Mouse (Mus musculus) hindbrain, postnatal 0 days (tissue): ENCODE measurements around the gene Tlr7. TPM values are rescaled to one million over a fixed set of nuclear protein-coding genes. Genes with fewer than 3 reads are reported as not detected.
"Not testable (repeated sequence)": the region's sequence is repeated elsewhere in the genome, so short reads cannot be mapped to it uniquely, and the experiment has no call there.

Experiments used
- ATAC-seq: fragments of 200-750 bp; cut with Nextera tagmentation; 2 replicates; pipeline ENCODE4 v1.8.0; 2017; ENCODE audit warnings: mild to moderate bottlenecking, moderate TSS enrichment, moderate library complexity
- DNase-seq: peaks from one replicate; pipeline ENCODE4 v3.0.0-alpha.2; 2015; ENCODE audit warnings: low spot score
- H3K27ac ChIP-seq: fragments of 300-500 bp; sonication (generic); 2 replicates; pipeline ENCODE4 v1.5.1; 2014; ENCODE audit warnings: mild to moderate bottlenecking
- H3K27me3 ChIP-seq: fragments of 300-500 bp; sonication (generic); 2 replicates; pipeline ENCODE4 v1.6.1; 2014; ENCODE audit warnings: low read length, mixed read lengths; ENCODE audit not compliant: insufficient read depth
- H3K36me3 ChIP-seq: fragments of 300-500 bp; sonication (generic); 2 replicates; pipeline ENCODE4 v1.6.1; 2014; ENCODE audit warnings: low read length, mixed read lengths; ENCODE audit not compliant: insufficient read depth
- H3K4me1 ChIP-seq: fragments of 300-500 bp; sonication (generic); 2 replicates; pipeline ENCODE4 v1.6.1; 2014; ENCODE audit warnings: antibody characterized with exemption, low read length, mixed read lengths; ENCODE audit not compliant: insufficient read depth
- H3K4me2 ChIP-seq: fragments of 300-500 bp; sonication (generic); 2 replicates; pipeline ENCODE4 v1.6.1; 2014; ENCODE audit warnings: low read depth, mild to moderate bottlenecking, low read length, moderate library complexity, mixed read lengths
- H3K4me3 ChIP-seq: fragments of 300-500 bp; sonication (generic); 2 replicates; pipeline ENCODE4 v1.5.1; 2014; ENCODE audit warnings: low read length
- H3K9ac ChIP-seq: fragments of 300-500 bp; sonication (generic); replicated peaks from 2 replicates; pipeline ENCODE4 v1.6.1; 2014; ENCODE audit warnings: mild to moderate bottlenecking, low read length, moderate library complexity, mixed read lengths
- H3K9me3 ChIP-seq: fragments of 300-500 bp; sonication (generic); 2 replicates; pipeline ENCODE4 v1.6.1; 2016; ENCODE audit warnings: low read length, mixed read lengths
- CTCF ChIP-seq: IDR thresholded peaks from 2 replicates; pipeline ENCODE4 v1.5.1; 2016; ENCODE audit warnings: antibody characterized with exemption, control low read depth, low read depth
- WGBS: fragments of 180-500 bp; shearing (Covaris S2); extraction: QIAGEN DNeasy Blood & Tissue Kit; methylation state at CpG from one replicate; pipeline ENCODE4 v1.1.7; 2014; 5-methylcytosine and 5-hydroxymethylcytosine counted together
- polyA plus RNA-seq: library from polyadenylated mRNA; unstranded; fragments of >200 nt; fragmentation: Nextera tagmentation; extraction: Ambion mirVana; gene quantifications from 2 replicates; pipeline ENCODE4 v1.2.1, GENCODE M21; 2015
- total RNA-seq: library from RNA; depleted of rRNA; stranded (reverse); fragments of >200 nt; gene quantifications from 2 replicates; pipeline ENCODE4 v1.2.3, GENCODE M21; 2014; rRNA removed

Gene Tlr7
- total RNA-seq (1.2 and 2.1 TPM in 2 replicates), polyA plus RNA-seq (1.5 and 1.7 TPM in 2 replicates)

DNA sequence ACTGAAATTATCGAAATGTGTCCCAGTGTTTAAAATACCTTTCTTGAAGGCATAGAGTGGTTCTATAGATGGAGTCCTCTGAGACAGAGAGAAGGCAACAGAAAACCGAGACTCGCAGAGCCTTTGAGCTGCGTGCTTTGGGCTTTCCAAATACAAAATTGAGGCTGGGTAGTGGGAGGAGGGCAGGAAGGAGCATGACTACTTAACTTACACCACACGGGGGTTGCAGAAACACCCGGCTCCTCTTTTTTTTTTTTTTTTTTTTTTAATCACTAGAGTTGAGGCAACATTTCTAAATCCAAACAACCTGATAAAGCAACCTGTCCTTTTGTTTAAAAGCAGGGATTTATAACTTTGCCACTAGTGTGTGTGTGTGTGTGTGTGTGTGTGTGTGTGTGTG lies at the start of gene Tlr7:
Gene Tlr7, minus strand, starts transcription at position 160 of the 400 bp plus-strand sequence.
- no peak for DNase-seq
- Histone ChIP-seq H3K4me1 (no peaks in the 10 kb centered on the region), H3K4me2 (no peak within 1 kb of the TSS), H3K9ac (no peak within 1 kb of the TSS), H3K9me3 (no peaks in the 10 kb centered on the region), H3K27me3 (no peaks in the 10 kb centered on the region), H3K4me3 (no peak within 1 kb of the TSS), H3K36me3 (no peaks in the 10 kb centered on the region), H3K27ac (no peak within 1 kb of the TSS)
- WGBS = 86% methylated on average over 6 of the region's 6 CpGs
- no peak for ATAC-seq
- TF ChIP-seq CTCF = no peak

DNA sequence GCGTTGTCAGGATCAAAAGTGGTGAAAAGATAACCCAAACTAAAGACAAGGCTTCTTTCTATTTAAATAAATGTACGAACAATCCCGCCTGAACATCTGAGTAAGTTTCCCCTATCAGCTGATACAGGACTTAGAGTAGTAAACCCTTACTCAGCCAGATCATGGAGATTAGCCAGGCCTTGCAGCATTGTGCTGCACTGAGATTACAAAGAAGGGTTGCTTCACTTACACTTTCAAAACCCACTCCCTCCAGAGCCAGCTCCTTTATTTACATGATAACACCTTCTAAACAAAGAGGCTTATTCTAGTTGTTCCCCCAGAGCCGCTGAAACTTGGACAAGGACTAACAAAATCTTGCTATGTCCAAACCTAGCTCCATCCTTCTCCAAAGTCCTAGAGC lies 49.7 kb upstream of the Tlr7 start:
- H3K36me3 ChIP-seq = no peaks in the 10 kb centered on the region
- H3K4me1 ChIP-seq = no peaks in the 10 kb centered on the region
- no peak for TF ChIP-seq CTCF
- H3K27ac ChIP-seq = no peak overlapping the region
- no peaks in the 10 kb centered on the region for H3K27me3 ChIP-seq
- WGBS = 63% methylated on average over 4 of the region's 4 CpGs
- no peak overlapping the region for H3K4me2 ChIP-seq
- H3K9ac ChIP-seq = no peak overlapping the region
- ATAC-seq (no peak), DNase-seq (no peak)
- no peaks in the 10 kb centered on the region for H3K9me3 ChIP-seq
- no peak overlapping the region for H3K4me3 ChIP-seq

DNA sequence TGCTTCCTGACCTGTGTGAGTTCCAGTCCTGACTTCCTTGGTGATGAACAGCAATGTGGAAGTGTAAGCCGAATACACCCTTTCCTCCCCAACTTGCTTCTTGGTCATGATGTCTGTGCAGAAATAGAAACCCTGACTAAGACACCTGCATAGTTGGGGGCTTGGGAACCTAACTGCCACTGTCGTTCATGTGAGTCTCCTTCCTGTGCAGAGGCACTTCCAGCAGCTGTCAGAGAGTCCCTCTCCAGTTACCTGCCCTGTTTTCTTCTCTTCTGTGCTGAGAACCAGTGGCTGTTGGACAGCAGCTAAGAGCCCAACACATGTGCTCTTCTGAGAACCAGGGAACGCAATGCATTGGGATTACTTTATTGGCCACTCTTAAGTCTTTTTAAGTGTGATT lies 30.9 kb upstream of the Tlr7 start:
- 85% methylated on average over 3 of the region's 3 CpGs for WGBS
- H3K27me3 ChIP-seq, ATAC-seq, H3K27ac ChIP-seq, H3K9ac ChIP-seq, H3K4me1 ChIP-seq, H3K36me3 ChIP-seq, H3K4me2 ChIP-seq, H3K4me3 ChIP-seq, H3K9me3 ChIP-seq, DNase-seq: not testable (repeated sequence)

DNA sequence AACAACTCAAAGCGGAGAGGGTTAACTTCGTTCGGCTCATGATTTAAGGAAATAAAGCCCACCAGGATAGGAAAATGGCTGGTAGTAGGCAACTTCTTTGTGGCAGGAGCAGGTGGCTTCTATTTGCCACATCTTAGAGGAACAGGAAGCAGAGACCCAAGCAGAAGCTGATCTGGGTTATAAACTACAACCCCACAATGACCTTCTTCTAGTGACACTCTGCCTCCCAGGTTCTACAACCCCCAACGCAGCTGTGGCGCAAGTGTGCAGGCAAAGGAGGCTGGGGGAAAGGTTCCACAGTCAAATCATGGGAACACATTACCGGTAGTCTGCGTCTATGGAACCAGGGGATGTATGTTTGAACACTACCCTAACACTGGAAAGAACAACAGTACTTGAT lies 29.3 kb upstream of the Tlr7 start:
- H3K27me3 ChIP-seq = no peaks in the 10 kb centered on the region; the same call in 1 of the 2 replicates
- no peak overlapping the region for H3K4me3 ChIP-seq
- no peak for TF ChIP-seq CTCF
- no peaks in the 10 kb centered on the region for H3K36me3 ChIP-seq
- DNase-seq = no peak
- no peak overlapping the region for H3K27ac ChIP-seq
- no peaks in the 10 kb centered on the region for H3K4me1 ChIP-seq
- no peak for ATAC-seq
- H3K9me3 ChIP-seq = no peaks in the 10 kb centered on the region
- WGBS = 92% methylated on average over 7 of the region's 7 CpGs
- no peak overlapping the region for H3K4me2 ChIP-seq
- no peak overlapping the region for H3K9ac ChIP-seq

DNA sequence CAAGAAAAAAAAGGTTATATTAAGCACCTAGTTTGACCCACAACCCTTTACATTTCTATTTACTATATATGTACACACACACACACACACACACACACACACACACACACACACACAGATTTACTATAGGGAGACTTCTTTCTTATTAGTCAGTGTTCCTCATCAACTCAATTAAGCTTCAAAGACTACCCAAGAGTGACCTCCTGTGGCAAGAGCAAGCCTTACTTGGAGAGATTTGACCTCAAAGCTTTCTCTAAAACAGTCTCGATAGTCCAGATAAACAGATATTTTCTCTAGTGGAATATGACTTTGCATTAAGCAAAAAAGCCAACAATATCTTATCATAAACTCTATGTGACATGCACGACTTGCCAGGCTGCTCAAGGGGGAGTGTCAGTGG lies 27.1 kb upstream of the Tlr7 start:
- Histone ChIP-seq H3K4me3 (no peak overlapping the region), H3K27me3 (no peaks in the 10 kb centered on the region; the same call in 1 of the 2 replicates), H3K4me1 (no peaks in the 10 kb centered on the region), H3K4me2 (no peak overlapping the region), H3K9ac (no peak overlapping the region), H3K27ac (no peak overlapping the region), H3K36me3 (no peaks in the 10 kb centered on the region), H3K9me3 (no peaks in the 10 kb centered on the region)
- no peak for ATAC-seq
- TF ChIP-seq CTCF = peak; percentile 39; the same call in 1 of the 2 replicates
- DNase-seq = peak; percentile 15
- WGBS = 63% methylated on average over 2 of the region's 2 CpGs

DNA sequence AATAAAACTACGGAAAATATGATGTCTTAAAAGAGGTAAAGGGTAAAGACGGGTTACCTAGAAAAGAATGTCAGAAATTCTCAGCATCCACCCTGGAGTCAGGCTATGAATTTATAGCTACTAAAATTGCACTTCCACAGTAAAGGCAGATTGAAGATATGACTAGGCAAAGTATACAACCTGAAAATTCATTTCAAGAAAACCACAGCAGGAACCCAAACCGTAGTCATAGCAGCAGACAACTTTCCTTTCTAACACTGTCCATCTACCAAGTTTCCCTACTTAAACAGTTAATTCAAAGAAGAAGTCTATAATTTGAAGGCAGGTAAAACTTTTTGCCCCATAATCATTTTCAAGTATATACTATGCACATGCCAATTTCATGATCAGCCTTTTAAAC lies 25.6 kb upstream of the Tlr7 start:
- H3K9ac ChIP-seq = no peak overlapping the region
- DNase-seq = no peak
- no peaks in the 10 kb centered on the region for H3K4me1 ChIP-seq
- no peak overlapping the region for H3K27ac ChIP-seq
- no peaks in the 10 kb centered on the region for H3K36me3 ChIP-seq
- 93% methylated on average over 3 of the region's 3 CpGs for WGBS
- no peak overlapping the region for H3K4me2 ChIP-seq
- ATAC-seq = no peak
- no peaks in the 10 kb centered on the region for H3K9me3 ChIP-seq
- TF ChIP-seq CTCF = no peak
- H3K4me3 ChIP-seq = no peak overlapping the region
- H3K27me3 ChIP-seq = no peaks in the 10 kb centered on the region; the same call in 1 of the 2 replicates

DNA sequence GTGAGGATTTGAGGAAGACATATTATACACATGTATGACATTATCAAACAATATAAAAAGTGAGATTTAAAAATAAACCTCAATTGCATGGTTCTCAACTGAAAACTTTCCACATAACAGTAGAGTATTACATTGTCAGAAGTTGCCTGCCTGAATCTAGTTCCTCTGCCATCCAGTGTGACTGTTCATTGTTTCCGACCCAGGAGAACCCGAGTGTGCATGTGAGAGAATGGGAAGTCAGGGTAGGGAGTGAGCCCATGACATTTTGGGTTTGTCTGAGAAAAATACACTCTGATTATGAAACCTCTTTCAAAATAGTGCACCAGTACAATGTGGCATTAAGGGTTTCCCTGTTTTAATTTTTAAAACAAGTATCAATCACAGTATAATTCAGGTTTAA lies 23.3 kb upstream of the Tlr7 start:
- Histone ChIP-seq H3K27ac (no peak overlapping the region), H3K4me1 (no peaks in the 10 kb centered on the region), H3K9me3 (no peaks in the 10 kb centered on the region), H3K27me3 (no peaks in the 10 kb centered on the region; the same call in 1 of the 2 replicates), H3K9ac (no peak overlapping the region), H3K4me3 (no peak overlapping the region), H3K36me3 (no peaks in the 10 kb centered on the region), H3K4me2 (no peak overlapping the region)
- no peak for TF ChIP-seq CTCF
- ATAC-seq = no peak
- 90% methylated on average over 2 of the region's 2 CpGs for WGBS
- DNase-seq = no peak
